Mouse (Mus musculus): ENCODE results near the gene Lig4. TPM values are rescaled to one million over a fixed set of nuclear protein-coding genes. Genes with fewer than 3 reads are reported as not detected.

Lig4 gene
- 1 to 10 TPM; 5.9 to 6.5 TPM for total RNA-seq (2021)

DNA sequence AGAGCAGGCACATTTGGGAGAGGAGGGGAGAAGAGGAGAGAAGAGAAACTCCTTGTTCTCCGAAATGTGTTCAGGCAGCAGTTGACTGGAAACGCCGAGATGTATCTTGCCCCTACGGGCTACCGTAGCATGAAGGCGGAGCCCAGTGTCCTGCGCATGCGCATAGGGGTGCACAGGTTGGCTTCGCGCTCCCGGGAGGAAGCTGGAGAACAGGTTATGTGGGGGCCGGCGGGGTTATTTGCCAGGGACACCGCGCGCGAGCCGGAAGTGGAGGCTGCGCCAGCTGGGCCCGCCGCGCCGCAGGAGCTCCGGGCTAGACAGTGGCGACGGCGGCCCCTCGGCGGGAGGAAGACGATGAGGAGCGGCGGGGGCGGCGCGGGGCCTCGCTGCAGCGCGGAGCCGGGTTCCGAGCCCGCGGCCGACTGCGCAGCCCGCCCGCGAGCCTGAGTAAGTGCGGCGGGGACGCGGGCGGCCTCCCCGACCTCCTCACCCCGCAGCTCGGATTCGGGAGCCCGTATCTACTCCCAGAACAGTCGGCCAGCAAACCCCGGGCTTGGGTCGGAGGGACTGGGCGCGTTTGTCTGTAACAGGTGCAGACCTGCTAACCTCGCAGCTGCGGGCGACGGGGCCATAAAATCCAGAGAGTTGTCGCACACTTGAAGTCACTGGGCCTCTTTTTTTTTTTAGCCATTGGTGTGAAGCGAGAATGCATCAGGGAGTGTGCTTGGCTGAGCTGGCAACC, at the start of gene Lig4, which contains the start of gene Abhd13:
Lig4 (minus strand) TSS at position 114 of the 742 bp plus-strand sequence.
Abhd13 (plus strand) TSS at position 135 of the 742 bp plus-strand sequence.
- intact Hi-C loops (cut with DNase I): loop anchor here (2.0 to 5.0 kb wide), 4 partner anchors 61 to 325 kb away; no protein-coding TSS in a partner anchor
- DNase-seq: peak; percentile 99

DNA sequence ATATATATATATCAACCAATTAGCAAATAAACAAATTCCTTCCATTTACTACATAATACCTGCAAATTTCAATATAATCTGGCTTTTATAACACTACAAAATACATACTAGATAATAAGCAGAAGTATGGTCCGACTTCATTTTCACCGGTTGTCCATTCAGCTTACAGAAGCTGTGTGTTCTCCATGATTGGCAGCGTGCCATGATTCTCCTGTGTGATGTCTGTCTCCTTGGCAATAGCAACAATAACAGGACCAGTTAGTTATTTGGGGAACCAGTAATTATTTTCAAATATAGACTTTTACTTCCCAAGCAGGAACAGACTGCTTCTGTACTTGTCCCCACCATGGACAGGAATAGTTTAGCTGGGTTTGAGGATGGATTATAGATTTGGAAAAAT, 39.7 kb upstream of the Lig4 start:
- intact Hi-C loops (cut with DNase I): no loop called here
- DNase-seq: peak; percentile 44 to 73

DNA sequence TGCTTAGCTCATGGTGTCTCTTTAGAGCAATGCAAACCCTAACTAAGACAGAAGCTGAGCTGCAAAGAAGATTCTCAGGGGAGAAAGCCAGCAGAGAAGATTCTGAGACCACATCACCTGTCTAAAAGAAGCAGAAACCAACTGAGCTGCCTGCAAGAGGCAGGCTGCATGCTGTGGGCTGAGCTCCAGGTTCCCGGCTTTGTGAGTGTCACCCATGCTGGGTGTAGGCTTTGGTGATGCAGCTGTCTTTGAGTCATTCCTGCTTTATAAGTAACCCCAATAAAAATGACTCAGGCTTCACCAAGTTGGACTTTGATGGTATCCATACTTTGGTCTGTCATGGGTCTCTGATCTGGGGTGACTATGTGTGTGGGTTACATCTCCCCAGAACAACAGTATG, 38.8 kb upstream of the Lig4 start:
- intact Hi-C loops (cut with DNase I): no loop called here

DNA sequence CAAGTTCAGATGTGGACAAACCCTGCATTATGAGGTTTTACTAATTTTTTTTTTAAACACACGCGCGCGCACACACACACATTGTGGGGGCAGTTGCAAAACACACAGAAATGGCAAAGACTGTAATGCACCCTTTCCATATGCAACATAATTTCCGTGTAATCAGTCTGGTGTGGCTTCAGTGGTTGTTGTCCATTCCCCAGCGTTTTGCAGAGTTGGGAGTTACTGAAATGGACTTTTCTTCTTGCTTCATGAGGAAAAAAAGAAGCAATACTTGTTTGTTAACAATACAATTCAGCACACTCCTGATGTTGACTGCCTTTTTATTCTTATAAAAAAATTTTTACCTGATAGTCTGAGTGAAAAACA, 30.2 kb upstream of the Lig4 start:
- intact Hi-C loops (cut with DNase I): no loop called here
- DNase-seq: no peak

More for the DNA sequence above, 38.8 kb upstream of the Lig4 start:
- DNase-seq: no peak

DNA sequence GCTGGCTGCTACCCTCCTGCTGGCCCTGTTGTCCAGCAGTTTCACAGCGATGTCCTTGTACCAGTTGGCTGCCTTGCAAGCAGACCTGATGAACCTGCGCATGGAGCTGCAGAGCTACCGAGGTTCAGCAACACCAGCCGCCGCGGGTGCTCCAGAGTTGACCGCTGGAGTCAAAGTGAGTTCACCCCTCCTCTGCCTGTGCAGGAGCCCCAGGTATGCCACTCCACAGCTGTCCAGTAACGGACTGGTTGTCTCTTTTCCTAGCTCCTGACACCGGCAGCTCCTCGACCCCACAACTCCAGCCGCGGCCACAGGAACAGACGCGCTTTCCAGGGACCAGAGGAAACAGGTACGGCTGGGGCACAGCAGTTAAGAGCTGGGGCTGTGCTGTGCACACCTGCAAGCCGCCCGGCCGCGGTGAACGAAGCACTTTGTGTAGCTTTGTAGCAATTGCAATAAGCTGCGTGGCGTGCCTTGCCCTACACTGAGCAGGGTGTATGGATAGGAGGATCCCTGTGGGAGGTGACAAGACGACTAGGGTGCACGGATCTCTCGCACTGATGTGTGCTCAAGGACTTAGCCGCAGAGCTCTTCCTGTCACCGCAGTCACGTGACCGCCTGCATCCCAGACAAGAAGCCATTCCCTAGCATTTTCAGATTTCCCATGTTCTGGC, 29.6 kb upstream of the Lig4 start:
- DNase-seq: peak; percentile 18 to 29

DNA sequence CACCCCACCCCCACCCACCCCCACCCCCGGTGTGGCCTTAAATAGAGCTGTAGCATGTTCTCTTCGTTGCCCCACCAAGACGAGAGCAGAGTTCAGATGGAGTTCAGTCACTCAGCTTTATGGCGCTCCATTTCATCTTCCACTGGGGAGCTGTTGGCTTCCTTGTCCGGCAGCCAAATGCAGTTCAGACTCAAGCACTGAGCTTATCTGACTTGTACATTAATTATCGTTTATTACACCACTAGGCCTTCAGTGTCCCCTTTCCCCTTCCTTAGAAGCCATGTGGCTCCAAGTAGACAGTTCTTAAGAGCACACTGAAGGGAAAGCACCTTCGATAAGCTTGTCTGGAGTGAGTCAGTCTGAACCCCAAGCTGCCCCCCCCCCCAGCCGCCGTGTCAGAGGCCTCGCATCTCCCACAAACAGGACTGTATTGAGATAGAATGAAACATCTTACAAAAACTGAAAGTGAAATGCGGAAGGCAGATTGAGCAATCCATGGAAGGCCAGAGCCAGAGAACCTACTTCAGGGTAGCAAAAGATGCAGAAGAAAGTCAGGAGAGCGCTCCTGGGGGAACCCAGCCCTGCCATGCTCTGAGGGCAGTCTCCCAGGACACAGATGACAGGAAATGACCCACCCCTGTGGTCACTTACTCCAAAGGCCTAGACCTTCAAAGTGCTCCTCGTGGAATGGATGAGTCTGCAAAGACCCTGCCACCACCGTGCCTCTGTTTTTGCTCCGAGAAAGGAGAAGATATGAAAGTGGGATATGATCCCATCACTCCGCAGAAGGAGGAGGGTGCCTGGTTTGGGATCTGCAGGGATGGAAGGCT, 28.9 kb upstream of the Lig4 start, which contains the start of gene Tnfsf13b:
Tnfsf13b (plus strand) TSS at position 312 of the 830 bp plus-strand sequence.
- peak; percentile 11 to 12 for DNase-seq
- intact Hi-C loops (cut with DNase I): no loop called here

More for the DNA sequence above, 29.6 kb upstream of the Lig4 start:
- intact Hi-C loops (cut with DNase I): no loop called here

DNA sequence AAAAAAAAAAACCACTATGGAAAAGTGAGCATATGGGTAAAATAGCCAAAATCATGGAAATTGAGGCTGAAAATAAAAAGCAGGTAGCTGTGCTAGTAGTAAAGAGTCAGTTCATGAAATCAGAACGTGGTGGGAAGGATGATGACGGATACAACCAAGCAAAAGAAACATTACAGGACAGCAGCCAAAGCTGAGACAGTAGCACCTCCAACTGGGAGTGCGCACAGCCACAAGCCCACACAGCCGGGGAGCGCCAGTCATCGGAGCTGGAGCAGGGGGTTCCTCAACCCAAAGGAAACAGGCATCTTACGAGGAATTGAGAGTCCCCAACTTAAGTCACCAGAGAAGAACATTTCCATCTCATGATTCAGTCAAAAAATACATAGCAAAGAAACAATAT, 26.6 kb upstream of the Lig4 start:
- intact Hi-C loops (cut with DNase I): no loop called here
- no peak for DNase-seq

DNA sequence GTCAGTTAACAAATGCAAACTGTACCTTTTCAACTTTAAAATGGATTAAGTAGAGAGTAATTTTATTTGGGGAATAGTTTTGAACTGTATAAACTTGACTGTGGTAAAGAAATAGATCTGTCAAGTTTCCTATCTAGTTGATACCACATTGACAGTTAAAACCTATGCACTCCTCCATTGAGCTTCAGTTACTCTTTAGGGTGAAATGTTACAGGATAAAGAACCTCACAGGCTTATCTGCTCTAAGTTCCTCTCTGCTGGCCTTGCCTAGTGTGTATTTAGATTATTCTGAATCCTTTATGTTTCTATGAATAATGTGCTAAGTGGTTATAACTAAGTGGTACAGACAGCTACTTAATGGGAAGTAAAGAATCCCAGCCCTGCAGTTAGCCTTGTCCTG, 2.7 kb upstream of the Lig4 start:
- intact Hi-C loops (cut with DNase I): no loop called here
- no peak for DNase-seq

DNA sequence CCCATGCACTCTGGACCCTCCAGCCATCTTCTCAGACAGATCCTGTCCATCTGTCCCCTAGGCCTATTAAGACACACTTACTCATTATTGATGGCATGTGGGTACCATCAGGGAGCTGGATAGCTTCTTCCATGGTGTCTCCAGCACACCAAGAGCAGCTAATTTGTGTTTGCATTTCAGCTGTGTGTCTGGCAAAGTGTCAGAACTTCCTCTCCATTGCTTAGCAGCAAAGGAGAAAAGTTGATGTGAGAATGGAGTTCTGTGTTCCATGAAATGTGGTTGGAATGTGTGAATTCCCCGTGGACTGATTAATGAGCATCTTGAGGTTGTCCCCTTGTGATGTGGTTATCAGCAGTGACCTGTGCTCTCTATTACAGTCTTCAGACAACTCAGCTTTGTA, 2.3 kb upstream of the Lig4 start:
- intact Hi-C loops (cut with DNase I): loop anchor here (2.0 to 5.0 kb wide), 3 partner anchors 65 to 323 kb away; no protein-coding TSS in a partner anchor
- DNase-seq: no peak

DNA sequence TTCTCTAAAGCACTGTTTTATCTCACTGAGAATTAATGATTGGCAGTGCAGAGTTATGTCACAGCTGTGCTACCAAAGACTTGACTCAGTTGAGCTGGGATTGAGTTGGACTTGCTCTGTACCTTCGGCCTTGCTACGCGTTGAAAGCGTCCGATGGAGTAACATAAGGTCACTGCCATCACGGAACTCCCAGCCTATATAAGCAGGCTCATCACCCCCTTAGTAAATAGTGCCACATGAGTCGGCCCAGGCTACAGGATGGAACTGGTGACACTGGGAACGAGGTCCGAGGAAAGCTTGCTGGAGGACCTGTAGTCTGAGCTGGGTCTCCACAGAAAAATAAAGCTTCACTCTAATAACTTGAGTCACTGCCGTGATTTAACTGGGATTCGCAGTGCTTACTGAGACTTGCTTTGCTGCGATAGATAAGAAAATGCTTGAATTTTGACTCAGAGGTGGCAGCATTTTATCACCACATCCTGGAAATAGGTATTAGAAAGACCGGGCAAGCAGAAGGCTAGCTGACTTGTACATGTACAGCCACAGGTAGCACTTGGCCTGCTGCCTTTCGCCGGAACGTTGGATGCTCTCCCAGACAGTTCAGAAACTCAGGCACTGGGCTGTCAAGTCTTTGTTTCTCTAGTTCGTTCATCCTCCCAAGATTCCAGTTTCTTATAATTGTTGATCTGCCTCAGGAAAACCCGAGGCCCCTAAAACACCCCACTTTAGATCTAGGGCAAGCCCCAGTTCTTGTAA, 1.2 kb upstream of the Lig4 start:
- intact Hi-C loops (cut with DNase I): loop anchor here (2.0 to 5.0 kb wide), 3 partner anchors 66 to 324 kb away; no protein-coding TSS in a partner anchor
- peak; percentile 21 for DNase-seq

DNA sequence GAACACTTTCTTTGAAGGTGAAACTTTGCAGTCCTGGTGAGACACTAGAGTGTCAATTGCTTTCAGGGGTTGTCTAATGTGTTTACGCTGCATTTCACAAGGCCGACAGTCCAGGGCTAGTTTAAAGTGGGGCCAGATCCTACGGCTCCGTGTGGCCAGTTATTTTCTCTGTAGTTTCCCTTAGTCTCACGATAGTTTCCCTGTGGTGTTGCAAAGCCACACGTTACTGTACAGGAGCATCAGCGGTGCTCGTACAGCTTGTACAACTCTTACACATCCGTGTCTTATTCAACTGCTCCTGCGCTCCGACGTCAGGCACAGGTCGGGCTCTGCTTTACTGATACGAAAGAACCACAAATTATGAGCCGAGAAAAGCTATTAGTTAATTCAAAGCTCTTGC, 470 bp downstream of the Lig4 start:
- intact Hi-C loops (cut with DNase I): loop anchor here (2.0 to 5.0 kb wide), 3 partner anchors 62 to 325 kb away; no protein-coding TSS in a partner anchor
- DNase-seq: peak in 1 of 2 experiments; percentile 26

DNA sequence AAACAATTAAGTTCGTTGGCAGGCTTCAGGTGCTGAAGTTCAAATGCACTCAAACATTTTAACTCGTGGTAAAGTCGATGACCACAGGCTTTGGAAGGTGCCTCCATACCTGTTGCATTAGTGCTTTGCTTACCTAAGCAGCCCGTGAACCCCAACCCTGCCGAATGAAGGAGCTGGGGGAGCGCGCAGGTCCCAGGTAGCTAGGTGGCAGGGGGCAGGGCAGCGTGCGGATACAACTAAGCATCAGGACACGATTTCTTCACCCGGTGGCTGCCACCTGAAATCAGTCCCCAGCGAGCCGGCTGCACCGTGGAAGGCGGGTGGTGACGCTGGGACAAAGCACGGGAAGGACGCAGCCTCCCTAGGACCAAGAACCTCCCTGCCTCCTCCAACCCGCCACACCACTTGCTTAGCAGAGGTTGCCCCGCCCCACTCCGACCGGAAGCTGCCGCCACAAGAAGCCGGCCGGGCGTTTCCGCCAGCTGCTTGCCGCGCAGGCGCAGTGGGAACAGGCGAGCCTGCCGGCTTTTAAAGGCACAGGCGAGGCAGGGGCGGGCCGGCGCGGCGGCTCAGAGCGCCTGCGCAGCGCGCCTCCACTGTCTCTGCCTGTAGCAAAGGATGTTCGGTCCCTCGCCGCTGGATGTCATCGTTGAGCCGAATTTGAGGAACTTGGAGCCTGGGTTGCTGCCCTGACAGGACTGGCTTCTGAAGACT, 1.4 kb downstream of the Lig4 start:
- DNase-seq: peak; percentile 98 to 99
- intact Hi-C loops (cut with DNase I): loop anchor here (1.0 to 5.0 kb wide), 4 partner anchors 63 to 426 kb away; no protein-coding TSS in a partner anchor

DNA sequence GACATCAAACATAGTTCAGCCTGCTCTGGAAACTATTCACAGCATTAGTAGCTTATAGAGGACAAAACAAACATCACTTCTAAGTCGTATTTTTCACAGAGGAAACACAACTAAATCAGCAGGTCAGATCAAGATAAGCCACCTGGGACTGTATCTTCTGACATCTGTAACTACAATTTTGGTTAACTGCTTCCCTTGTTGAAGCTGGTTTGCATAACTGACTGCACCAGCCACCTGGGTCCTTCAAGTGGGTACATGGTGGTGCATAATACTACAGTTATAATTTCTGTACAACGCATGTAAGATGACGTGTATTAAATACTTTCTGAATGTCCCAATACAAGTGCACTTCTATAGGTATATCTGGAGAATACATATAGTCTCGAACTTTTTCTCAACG, 2.2 kb downstream of the Lig4 start:
- no peak for DNase-seq
- intact Hi-C loops (cut with DNase I): loop anchor here (5.0 kb wide), 2 partner anchors 257 to 327 kb away; no protein-coding TSS in a partner anchor

DNA sequence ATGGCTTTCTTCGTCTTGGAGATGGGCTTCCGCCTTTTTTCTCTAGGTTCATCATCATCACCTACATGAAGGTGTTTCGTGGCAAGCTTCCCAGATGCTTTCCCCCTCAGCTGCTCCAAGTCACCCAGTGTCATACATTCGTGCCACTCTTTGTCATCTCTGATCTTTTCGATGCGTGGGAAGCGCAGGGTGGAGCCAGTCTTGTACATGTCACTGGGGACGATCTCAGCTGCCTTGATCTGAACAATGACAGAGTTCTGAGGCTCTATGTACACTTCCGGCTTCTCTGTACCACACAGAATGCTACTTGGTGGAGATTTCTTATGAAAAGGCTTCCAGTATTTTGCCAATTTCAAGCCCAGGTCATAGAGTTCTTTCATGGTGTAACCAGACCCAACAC, 5.6 kb downstream of the Lig4 start:
- DNase-seq: no peak
- intact Hi-C loops (cut with DNase I): no loop called here

DNA sequence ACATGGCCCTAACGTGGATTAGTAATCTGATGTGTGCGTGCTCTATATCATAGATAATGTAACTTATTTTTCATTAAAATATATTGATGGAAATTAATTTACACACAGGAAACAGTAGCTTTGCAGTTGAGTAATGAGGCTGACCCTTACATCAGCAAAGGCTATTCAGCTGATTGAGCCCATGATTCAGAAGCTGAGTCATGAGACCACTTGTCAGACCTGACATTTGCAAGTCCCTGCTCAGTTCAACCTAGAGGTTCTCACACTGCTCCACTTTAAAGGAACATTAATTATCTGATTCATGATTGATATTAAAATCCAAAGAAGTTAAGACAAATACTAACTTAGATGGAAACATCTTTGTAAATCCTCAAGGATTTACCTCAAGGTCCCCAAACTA, 17.6 kb downstream of the Lig4 start:
- no peak for DNase-seq
- intact Hi-C loops (cut with DNase I): no loop called here

DNA sequence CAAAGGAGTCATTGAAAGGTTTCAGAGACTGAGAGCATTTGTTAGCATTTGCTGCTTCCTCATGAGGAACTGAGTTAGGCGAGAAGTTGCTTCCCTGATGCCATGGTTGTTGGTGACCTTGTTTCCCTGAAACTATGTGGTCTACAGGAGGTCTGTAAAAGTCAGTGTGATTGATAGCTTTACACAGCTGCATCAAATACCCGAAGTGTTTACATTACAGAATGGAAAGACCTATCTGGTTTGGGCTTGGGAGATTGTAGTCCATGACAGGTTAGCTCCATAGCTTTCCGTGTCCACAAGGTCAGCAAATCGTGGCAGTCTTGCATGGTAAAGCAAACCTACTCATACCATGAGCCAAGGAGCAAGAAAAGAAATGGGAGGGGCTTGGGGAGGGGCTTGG, 19.1 kb downstream of the Lig4 start:
- intact Hi-C loops (cut with DNase I): no loop called here
- no peak for DNase-seq

DNA sequence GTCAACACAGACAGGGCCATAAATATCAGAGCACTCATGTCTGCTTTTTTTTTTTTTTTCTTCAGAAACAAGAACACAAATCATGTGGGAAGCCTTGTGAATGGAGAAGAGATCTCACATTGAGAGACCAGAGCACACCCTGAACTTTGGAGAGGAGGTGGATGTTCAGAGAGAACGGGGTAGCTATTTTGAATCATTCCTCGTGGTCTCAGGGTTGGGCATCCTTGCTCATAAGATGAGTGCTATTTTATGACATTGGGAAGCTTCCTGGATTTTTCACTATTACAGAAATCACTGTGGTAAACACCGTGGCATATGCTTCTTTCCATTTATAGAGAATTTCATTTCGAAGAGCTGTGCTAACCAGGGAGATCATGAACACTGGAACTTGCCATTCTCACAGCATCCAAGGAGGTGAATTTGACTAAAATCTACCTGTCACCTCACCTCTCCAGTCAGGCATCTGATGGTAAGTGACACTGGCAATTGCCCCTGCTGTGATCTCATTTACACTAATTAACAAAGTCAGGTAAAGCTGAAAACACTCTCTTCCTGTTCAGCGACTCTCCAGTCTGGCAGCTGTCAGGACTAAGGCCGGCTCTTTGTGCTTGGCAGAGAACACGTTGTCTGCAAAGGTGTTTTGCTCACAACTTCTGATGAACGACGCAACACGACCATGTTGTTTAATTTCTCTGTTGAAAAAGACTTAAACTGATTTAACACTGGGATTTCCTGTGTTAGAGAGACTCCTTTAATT, 28.2 kb downstream of the Lig4 start:
- intact Hi-C loops (cut with DNase I): no loop called here
- no peak for DNase-seq

DNA sequence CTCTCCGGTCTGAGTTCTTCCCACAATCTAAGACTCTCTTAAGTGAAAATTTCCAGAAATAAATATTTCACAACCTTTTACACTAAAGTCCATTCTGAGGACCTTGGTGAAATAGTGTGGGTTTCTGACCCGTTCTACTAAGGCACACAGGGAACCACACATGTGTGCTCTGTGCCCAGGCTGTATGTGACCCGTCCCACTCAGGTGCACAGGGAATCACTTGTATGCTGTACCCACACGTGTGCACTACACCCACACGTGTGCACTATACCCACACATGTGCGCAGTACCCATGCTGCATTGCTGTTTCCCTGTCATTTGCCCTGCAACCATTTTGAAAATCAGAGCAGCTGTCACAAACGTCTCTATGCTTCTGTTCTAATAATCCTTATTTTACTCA, 41.9 kb downstream of the Lig4 start:
- intact Hi-C loops (cut with DNase I): loop anchor here (5.0 kb wide), 1 partner anchor 588 kb away; no protein-coding TSS in a partner anchor
- DNase-seq: no peak

Data from heart, postnatal 10 days (tissue).